Mouse (Mus musculus): Measurements from ENCODE around the gene Pik3ap1. TPM values are rescaled to one million over a fixed set of nuclear protein-coding genes. Genes with fewer than 3 reads are reported as not detected.

Gene Pik3ap1
- polyA plus RNA-seq, 1 experiment from 2014 or later: 2.3 TPM

GRCm38 (mm10) chr19:41360459-41360858, 24.4 kb downstream of the Pik3ap1 start:
- 18% methylated on average over 2 of the region's 2 CpGs for WGBS
- no peak overlapping the region for H3K4me2 ChIP-seq (ENCODE audit: low read length)
- H3K36me3 ChIP-seq (ENCODE audit: control insufficient read depth, insufficient read depth, low read length): no peaks in the 10 kb centered on the region
- H3K27ac ChIP-seq (ENCODE audit: low read depth, low read length): no peak overlapping the region
- no peaks in the 10 kb centered on the region for H3K9me3 ChIP-seq (ENCODE audit: control insufficient read depth, low read length)
- H3K9ac ChIP-seq (ENCODE audit: low read depth, low read length): no peak overlapping the region
- H3K4me1 ChIP-seq (ENCODE audit: control insufficient read depth, insufficient read depth, low read depth, low read length): no peaks in the 10 kb centered on the region
- no peak overlapping the region for H3K4me3 ChIP-seq (ENCODE audit: low read length)
- no peak for ATAC-seq
- H3K27me3 ChIP-seq (replicated peaks; ENCODE audit: control insufficient read depth, insufficient read depth, low read length): no peaks in the 10 kb centered on the region

- ATAC-seq: no peak
- H3K4me1 ChIP-seq (ENCODE audit: control insufficient read depth, insufficient read depth, low read depth, low read length): no peaks in the 10 kb centered on the region
- H3K4me2 ChIP-seq (ENCODE audit: low read length): no peak overlapping the region
- no peaks in the 10 kb centered on the region for H3K36me3 ChIP-seq (ENCODE audit: control insufficient read depth, insufficient read depth, low read length)
- H3K4me3 ChIP-seq (ENCODE audit: low read length): no peak overlapping the region
- H3K9ac ChIP-seq (ENCODE audit: low read depth, low read length): no peak overlapping the region
- H3K27me3 ChIP-seq (replicated peaks; ENCODE audit: control insufficient read depth, insufficient read depth, low read length): no peaks in the 10 kb centered on the region
- H3K27ac ChIP-seq (ENCODE audit: low read depth, low read length): no peak overlapping the region
- no peaks in the 10 kb centered on the region for H3K9me3 ChIP-seq (ENCODE audit: control insufficient read depth, low read length)
- 84% methylated on average over 17 of the region's 17 CpGs for WGBS
Observed at GRCm38 (mm10) chr19:41354287-41354951, 30.5 kb downstream of the Pik3ap1 start.

- no peaks in the 10 kb centered on the region for H3K36me3 ChIP-seq (ENCODE audit: control insufficient read depth, insufficient read depth, low read length)
- H3K9ac ChIP-seq (ENCODE audit: low read depth, low read length): no peak overlapping the region
- ATAC-seq: no peak
- no peak overlapping the region for H3K4me2 ChIP-seq (ENCODE audit: low read length)
- no peak overlapping the region for H3K4me3 ChIP-seq (ENCODE audit: low read length)
- no peaks in the 10 kb centered on the region for H3K9me3 ChIP-seq (ENCODE audit: control insufficient read depth, low read length)
- no peaks in the 10 kb centered on the region for H3K27me3 ChIP-seq (replicated peaks; ENCODE audit: control insufficient read depth, insufficient read depth, low read length)
- H3K27ac ChIP-seq (ENCODE audit: low read depth, low read length): no peak overlapping the region
- 98% methylated on average over 3 of the region's 3 CpGs for WGBS
- H3K4me1 ChIP-seq (ENCODE audit: control insufficient read depth, insufficient read depth, low read depth, low read length): peaks cover 8% of the 10 kb centered on the region
Observed at GRCm38 (mm10) chr19:41349624-41350023, 35.3 kb downstream of the Pik3ap1 start.

GRCm38 (mm10) chr19:41348161-41348560, 36.7 kb downstream of the Pik3ap1 start:
- Histone ChIP-seq H3K27me3 (replicated peaks; ENCODE audit: control insufficient read depth, insufficient read depth, low read length) (no peaks in the 10 kb centered on the region), H3K9ac (ENCODE audit: low read depth, low read length) (no peak overlapping the region), H3K9me3 (ENCODE audit: control insufficient read depth, low read length) (no peaks in the 10 kb centered on the region), H3K36me3 (ENCODE audit: control insufficient read depth, insufficient read depth, low read length) (no peaks in the 10 kb centered on the region), H3K4me2 (ENCODE audit: low read length) (no peak overlapping the region), H3K27ac (ENCODE audit: low read depth, low read length) (no peak overlapping the region), H3K4me1 (ENCODE audit: control insufficient read depth, insufficient read depth, low read depth, low read length) (peaks cover 8% of the 10 kb centered on the region), H3K4me3 (ENCODE audit: low read length) (no peak overlapping the region)
- WGBS: 89% methylated on average over 3 of the region's 3 CpGs
- ATAC-seq: no peak

GRCm38 (mm10) chr19:41347326-41347725, 37.6 kb downstream of the Pik3ap1 start:
- no peaks in the 10 kb centered on the region for H3K27me3 ChIP-seq (replicated peaks; ENCODE audit: control insufficient read depth, insufficient read depth, low read length)
- no peaks in the 10 kb centered on the region for H3K36me3 ChIP-seq (ENCODE audit: control insufficient read depth, insufficient read depth, low read length)
- no peak overlapping the region for H3K4me3 ChIP-seq (ENCODE audit: low read length)
- no peak overlapping the region for H3K9ac ChIP-seq (ENCODE audit: low read depth, low read length)
- H3K27ac ChIP-seq (ENCODE audit: low read depth, low read length): no peak overlapping the region
- H3K4me1 ChIP-seq (ENCODE audit: control insufficient read depth, insufficient read depth, low read depth, low read length): peaks cover 8% of the 10 kb centered on the region
- ATAC-seq: no peak
- WGBS: 87% methylated on average over 4 of the region's 4 CpGs
- no peaks in the 10 kb centered on the region for H3K9me3 ChIP-seq (ENCODE audit: control insufficient read depth, low read length)
- no peak overlapping the region for H3K4me2 ChIP-seq (ENCODE audit: low read length)

GRCm38 (mm10) chr19:41346099-41346850, 38.6 kb downstream of the Pik3ap1 start:
- Histone ChIP-seq H3K4me1 (ENCODE audit: control insufficient read depth, insufficient read depth, low read depth, low read length) (peaks cover 8% of the 10 kb centered on the region), H3K27me3 (replicated peaks; ENCODE audit: control insufficient read depth, insufficient read depth, low read length) (no peaks in the 10 kb centered on the region), H3K9ac (ENCODE audit: low read depth, low read length) (no peak overlapping the region), H3K27ac (ENCODE audit: low read depth, low read length) (no peak overlapping the region), H3K4me3 (ENCODE audit: low read length) (no peak overlapping the region), H3K4me2 (ENCODE audit: low read length) (no peak overlapping the region), H3K9me3 (ENCODE audit: control insufficient read depth, low read length) (no peaks in the 10 kb centered on the region), H3K36me3 (ENCODE audit: control insufficient read depth, insufficient read depth, low read length) (no peaks in the 10 kb centered on the region)
- ATAC-seq: no peak
- WGBS: 44% methylated on average over 11 of the region's 11 CpGs

- Histone ChIP-seq H3K4me1 (ENCODE audit: control insufficient read depth, insufficient read depth, low read depth, low read length) (peaks cover 8% of the 10 kb centered on the region), H3K27me3 (replicated peaks; ENCODE audit: control insufficient read depth, insufficient read depth, low read length) (no peaks in the 10 kb centered on the region), H3K9me3 (ENCODE audit: control insufficient read depth, low read length) (no peaks in the 10 kb centered on the region), H3K4me2 (ENCODE audit: low read length) (no peak overlapping the region), H3K27ac (ENCODE audit: low read depth, low read length) (no peak overlapping the region), H3K9ac (ENCODE audit: low read depth, low read length) (no peak overlapping the region; the same call in 1 of the 2 replicates), H3K36me3 (ENCODE audit: control insufficient read depth, insufficient read depth, low read length) (no peaks in the 10 kb centered on the region), H3K4me3 (ENCODE audit: low read length) (no peak overlapping the region)
- ATAC-seq: 0 out of 2 replicates have a peak, but pooled peaks have one; percentile 17
- 45% methylated on average over 11 of the region's 11 CpGs for WGBS
Observed at GRCm38 (mm10) chr19:41345028-41345741, 39.7 kb downstream of the Pik3ap1 start.

GRCm38 (mm10) chr19:41344666-41345027, 40.3 kb downstream of the Pik3ap1 start:
- 79% methylated on average over 8 of the region's 8 CpGs for WGBS
- H3K9me3 ChIP-seq (ENCODE audit: control insufficient read depth, low read length): no peaks in the 10 kb centered on the region
- no peak for ATAC-seq
- H3K4me2 ChIP-seq (ENCODE audit: low read length): no peak overlapping the region
- no peak overlapping the region; the same call in 1 of the 2 replicates for H3K9ac ChIP-seq (ENCODE audit: low read depth, low read length)
- H3K27ac ChIP-seq (ENCODE audit: low read depth, low read length): no peak overlapping the region
- no peak overlapping the region for H3K4me3 ChIP-seq (ENCODE audit: low read length)
- peaks cover 8% of the 10 kb centered on the region for H3K4me1 ChIP-seq (ENCODE audit: control insufficient read depth, insufficient read depth, low read depth, low read length)
- H3K27me3 ChIP-seq (replicated peaks; ENCODE audit: control insufficient read depth, insufficient read depth, low read length): no peaks in the 10 kb centered on the region
- no peaks in the 10 kb centered on the region for H3K36me3 ChIP-seq (ENCODE audit: control insufficient read depth, insufficient read depth, low read length)

GRCm38 (mm10) chr19:41342592-41343090, 42.3 kb downstream of the Pik3ap1 start:
- Histone ChIP-seq H3K36me3 (ENCODE audit: control insufficient read depth, insufficient read depth, low read length) (no peaks in the 10 kb centered on the region), H3K27me3 (replicated peaks; ENCODE audit: control insufficient read depth, insufficient read depth, low read length) (no peaks in the 10 kb centered on the region), H3K27ac (ENCODE audit: low read depth, low read length) (no peak overlapping the region), H3K4me2 (ENCODE audit: low read length) (no peak overlapping the region), H3K9ac (ENCODE audit: low read depth, low read length) (no peak overlapping the region), H3K9me3 (ENCODE audit: control insufficient read depth, low read length) (no peaks in the 10 kb centered on the region), H3K4me1 (ENCODE audit: control insufficient read depth, insufficient read depth, low read depth, low read length) (peaks cover 8% of the 10 kb centered on the region), H3K4me3 (ENCODE audit: low read length) (no peak overlapping the region)
- ATAC-seq: no peak
- 78% methylated on average over 6 of the region's 6 CpGs for WGBS

Data from hindbrain, embryonic 16.5 days (tissue).